15 mouse cellular contexts compared by ENCODE assay signal in genomic region chr1:189968027-189968426, GRCm38 (mm10).
"Had no signal": no experiment of that assay in that cellular context is flagged by ENCODE, and none has a peak within 500 bp of the region (broad histone marks: within the 10 kb centered on the region; RNA-seq: fewer than 3 reads in every experiment).

No protein-coding gene starts in this region.

- H3K27me3 ChIP-seq: limb, embryonic 12.5 days; midbrain, embryonic 13.5 days had no signal

- H3K4me2 ChIP-seq: limb, embryonic 12.5 days; midbrain, embryonic 13.5 days had no signal

- ATAC-seq: lung, postnatal 0 days; midbrain, embryonic 13.5 days had no signal

- H3K4me3 ChIP-seq: limb, embryonic 12.5 days; midbrain, embryonic 13.5 days had no signal

- H3K9me3 ChIP-seq: limb, embryonic 12.5 days; midbrain, embryonic 13.5 days had no signal

- H3K27ac ChIP-seq: kidney, postnatal 0 days; limb, embryonic 12.5 days; liver, embryonic 14.5 days; midbrain, embryonic 13.5 days; stomach, postnatal 0 days had no signal

- H3K36me3 ChIP-seq: limb, embryonic 12.5 days; midbrain, embryonic 13.5 days had no signal

- H3K9ac ChIP-seq: limb, embryonic 12.5 days; liver, embryonic 14.5 days; midbrain, embryonic 13.5 days had no signal

- DNase-seq: kidney, postnatal 36 days; layer of hippocampus, adult 9-11 months; layer of hippocampus, postnatal 36 days; liver; lung, adult 2 months; lung, postnatal 36 days; right cerebral cortex, adult 18-20 months; right cerebral cortex, postnatal 25 days; thymus, postnatal 4 days had no signal
